Mouse (Mus musculus) MEL (cell line): ENCODE results near the gene Gm19345.

Experiments
- CTCF ChIP-seq, 3 experiments: IDR thresholded peaks in 2 of 3; conservative IDR thresholded peaks in 1 of 3; 2 replicates each; pipeline ENCODE4 v1.5.1; 2011 to 2012; ENCODE audit warnings: low read length in 3 of 3, low read depth in 2 of 3, mild to moderate bottlenecking in 2 of 3, improper control_type of control experiment in 1 of 3, inconsistent platforms in 1 of 3, mixed read lengths in 1 of 3, moderate library complexity in 1 of 3; ENCODE audit not compliant: control insufficient read depth in 1 of 3, insufficient read depth in 1 of 3, poor library complexity in 1 of 3, severe bottlenecking in 1 of 3
- EP300 ChIP-seq, 2 experiments: IDR thresholded peaks; 2 replicates each; pipeline ENCODE4 v1.6.1; 2011; ENCODE audit warnings: improper control_type of control experiment in 2 of 2, low read length in 2 of 2, low read depth in 1 of 2, mild to moderate bottlenecking in 1 of 2
- MAFK ChIP-seq: IDR thresholded peaks from 2 replicates; pipeline ENCODE4 v1.6.1; 2011; ENCODE audit warnings: low read depth, mild to moderate bottlenecking, low read length, improper control_type of control experiment, borderline replicate concordance
- MAX ChIP-seq: IDR thresholded peaks from 2 replicates; pipeline ENCODE4 v1.6.1; 2011; ENCODE audit warnings: low read length, improper control_type of control experiment
- MYB ChIP-seq: IDR thresholded peaks from 2 replicates; pipeline ENCODE4 v1.6.1; 2011; ENCODE audit warnings: mild to moderate bottlenecking, low read depth, low read length, improper control_type of control experiment
- POLR2A ChIP-seq, 2 experiments: IDR thresholded peaks; 2 replicates each; pipeline ENCODE4 v1.6.1; 2011 to 2012; ENCODE audit warnings: low read length in 2 of 2, mild to moderate bottlenecking in 2 of 2, control low read depth in 1 of 2, improper control_type of control experiment in 1 of 2, low read depth in 1 of 2, moderate library complexity in 1 of 2; ENCODE audit not compliant: control insufficient read depth in 1 of 2, insufficient read depth in 1 of 2, poor library complexity in 1 of 2
- SIN3A ChIP-seq: IDR thresholded peaks from 2 replicates; pipeline ENCODE4 v1.6.1; 2012; ENCODE audit warnings: low read length, improper control_type of control experiment, inconsistent platforms
- SMC3 ChIP-seq: IDR thresholded peaks from 2 replicates; pipeline ENCODE4 v1.6.1; 2011; ENCODE audit warnings: low read depth, low read length, improper control_type of control experiment
- UBTF ChIP-seq: IDR thresholded peaks from 2 replicates; pipeline ENCODE4 v1.6.1; 2012; ENCODE audit warnings: low read depth, mild to moderate bottlenecking, inconsistent platforms, low read length, improper control_type of control experiment, moderate library complexity, borderline replicate concordance; ENCODE audit not compliant: insufficient read depth
- USF1 ChIP-seq: IDR thresholded peaks from 2 replicates; pipeline ENCODE4 v1.6.1; 2014; ENCODE audit warnings: low read depth, mild to moderate bottlenecking, inconsistent platforms, low read length, improper control_type of control experiment, moderate library complexity
- USF2 ChIP-seq, 2 experiments: IDR thresholded peaks; 2 replicates each; pipeline ENCODE4 v1.6.1; 2011 to 2012; ENCODE audit warnings: improper control_type of control experiment in 2 of 2, low read length in 2 of 2, borderline replicate concordance in 1 of 2, inconsistent platforms in 1 of 2, low read depth in 1 of 2, mild to moderate bottlenecking in 1 of 2; ENCODE audit not compliant: insufficient read depth in 1 of 2
- ZC3H11A ChIP-seq: IDR thresholded peaks from 2 replicates; pipeline ENCODE4 v1.6.1; 2012; ENCODE audit warnings: low read depth, mild to moderate bottlenecking, inconsistent platforms, low read length, improper control_type of control experiment
- ZNF384 ChIP-seq: IDR thresholded peaks from 2 replicates; pipeline ENCODE4 v1.6.1; 2012; ENCODE audit warnings: low read depth, mild to moderate bottlenecking, inconsistent platforms, low read length, improper control_type of control experiment

DNA sequence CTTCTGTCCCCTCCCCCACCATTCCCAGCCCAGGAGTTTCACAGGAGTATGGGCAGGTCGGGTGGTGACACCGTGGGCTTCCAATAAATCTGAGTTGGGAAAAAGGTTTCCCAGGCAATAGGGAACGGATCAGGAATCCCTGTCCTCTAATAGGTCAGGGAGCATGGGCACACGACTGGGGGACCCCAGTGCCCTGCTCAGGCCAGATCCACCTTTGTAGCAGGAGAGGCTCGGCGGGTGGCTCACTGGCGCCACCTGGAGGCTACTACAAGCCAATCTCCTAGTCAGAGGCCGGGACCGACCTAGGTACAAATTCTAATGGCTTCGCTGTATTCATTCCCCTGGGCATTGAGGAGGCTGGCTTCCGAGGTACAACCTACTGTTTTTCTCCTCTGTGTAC, 8.2 kb upstream of the Gm19345 start:
- peak; percentile 88 to 92 (median 90) for TF ChIP-seq CTCF (IDR thresholded peaks at IDR 0.05 in 2 of 3, conservative IDR thresholded peaks at IDR 0.05 in 1 of 3; ENCODE audit: control insufficient read depth in 1 of 3, insufficient read depth in 1 of 3, low read depth in 2 of 3, low read length in 3 of 3, poor library complexity in 1 of 3, severe bottlenecking in 1 of 3)
- no peak for TF ChIP-seq EP300 (IDR thresholded peaks at IDR 0.05; ENCODE audit: low read depth in 1 of 2, low read length in 2 of 2)
- TF ChIP-seq ZC3H11A, result peak; percentile 75
- no peak for TF ChIP-seq USF2 (IDR thresholded peaks at IDR 0.05; ENCODE audit: borderline replicate concordance in 1 of 2, insufficient read depth in 1 of 2, low read depth in 1 of 2, low read length in 2 of 2)
- no peak for TF ChIP-seq POLR2A (IDR thresholded peaks at IDR 0.05; ENCODE audit: control insufficient read depth in 1 of 2, insufficient read depth in 1 of 2, low read depth in 1 of 2, low read length in 2 of 2, poor library complexity in 1 of 2)
- TF ChIP-seq MAFK, result no peak
- TF ChIP-seq SMC3, result peak; percentile 96
- TF ChIP-seq SIN3A, result no peak
- no peak for TF ChIP-seq MAX
- TF ChIP-seq USF1, result no peak
- TF ChIP-seq ZNF384, result no peak
- no peak for TF ChIP-seq MYB
- TF ChIP-seq UBTF, result no peak
